Mouse (Mus musculus) lung, embryonic 14.5 days (tissue): ENCODE data around the gene Wwox. TPM values are rescaled to one million over a fixed set of nuclear protein-coding genes. Genes with fewer than 3 reads are reported as not detected.

Experiments
- ATAC-seq: fragments of 200-750 bp; cut with Nextera tagmentation; 2 replicates; pipeline ENCODE4 v1.8.0; 2017; ENCODE audit warnings: mild to moderate bottlenecking, moderate TSS enrichment, moderate library complexity; ENCODE audit not compliant: insufficient read depth
- DNase-seq: peaks from one replicate; pipeline ENCODE4 v3.0.0-alpha.2; 2015
- H3K27ac ChIP-seq: fragments of 300-500 bp; sonication (generic); 2 replicates; pipeline ENCODE4 v1.5.1; 2014; ENCODE audit warnings: low read depth, mild to moderate bottlenecking, moderate library complexity
- H3K27me3 ChIP-seq: fragments of 300-500 bp; sonication (generic); 2 replicates; pipeline ENCODE4 v1.6.1; 2014; ENCODE audit warnings: low read length, control low read depth; ENCODE audit not compliant: insufficient read depth
- H3K36me3 ChIP-seq: fragments of 300-500 bp; sonication (generic); 2 replicates; pipeline ENCODE4 v1.6.1; 2014; ENCODE audit warnings: control low read depth; ENCODE audit not compliant: insufficient read depth
- H3K4me1 ChIP-seq: fragments of 300-500 bp; sonication (generic); 2 replicates; pipeline ENCODE4 v1.6.1; 2014; ENCODE audit warnings: antibody characterized with exemption, control low read depth; ENCODE audit not compliant: insufficient read depth
- H3K4me2 ChIP-seq: fragments of 300-500 bp; sonication (generic); 2 replicates; pipeline ENCODE4 v1.6.1; 2014; ENCODE audit warnings: mild to moderate bottlenecking
- H3K4me3 ChIP-seq: fragments of 300-500 bp; sonication (generic); 2 replicates; pipeline ENCODE4 v1.5.1; 2014; ENCODE audit warnings: low read depth, low read length
- H3K9ac ChIP-seq: fragments of 300-500 bp; sonication (generic); 2 replicates; pipeline ENCODE4 v1.6.1; 2014
- H3K9me3 ChIP-seq: fragments of 300-500 bp; sonication (generic); 2 replicates; pipeline ENCODE4 v1.6.1; 2016; ENCODE audit warnings: low read depth, low read length, control low read depth
- CTCF ChIP-seq: IDR thresholded peaks from 2 replicates; pipeline ENCODE4 v1.5.1; 2016; ENCODE audit warnings: antibody characterized with exemption, low read depth
- WGBS: fragments of 180-500 bp; shearing (Covaris S2); extraction: QIAGEN DNeasy Blood & Tissue Kit; methylation state at CpG from one replicate; pipeline ENCODE4 v1.1.7; 2014; 5-methylcytosine and 5-hydroxymethylcytosine counted together
- polyA plus RNA-seq: library from polyadenylated mRNA; unstranded; fragments of >200 nt; fragmentation: Nextera tagmentation; extraction: Ambion mirVana; gene quantifications from 2 replicates; pipeline ENCODE4 v1.2.1, GENCODE M21; 2014

Wwox gene
- polyA plus RNA-seq, 1 experiment from 2014 or later: 16.1 TPM

DNA sequence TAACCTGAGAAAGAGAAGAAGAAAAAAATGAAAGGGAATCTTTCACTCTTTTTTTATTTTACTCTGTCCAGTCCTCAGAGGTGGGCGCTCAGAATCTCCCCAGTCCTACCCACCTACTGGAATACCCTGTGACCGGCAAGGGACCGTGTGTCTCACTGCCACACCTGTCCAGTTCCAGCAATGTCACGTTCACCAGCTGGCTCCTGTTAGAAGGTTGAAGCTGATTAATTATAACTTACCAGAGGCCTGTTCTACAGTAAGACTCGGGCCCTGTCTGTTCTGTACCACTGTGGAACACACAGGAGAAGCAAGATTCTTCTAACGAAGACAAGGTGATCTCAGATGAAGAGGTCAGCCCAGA is 334.9 kb downstream of the Wwox start:
- Histone ChIP-seq H3K4me1 (peaks cover 18% of the 10 kb centered on the region), H3K9me3 (no peaks in the 10 kb centered on the region), H3K27me3 (no peaks in the 10 kb centered on the region), H3K4me3 (no peak overlapping the region), H3K36me3 (no peaks in the 10 kb centered on the region), H3K27ac (peak overlapping the region; percentile 84; the same call in 1 of the 2 replicates), H3K9ac (no peak overlapping the region), H3K4me2 (0 out of 2 replicates have a peak overlapping the region, but pooled peaks have one; percentile 10)
- DNase-seq: no peak
- peak; percentile 16; the same call in 1 of the 2 replicates for ATAC-seq
- 63% methylated on average over 6 of the region's 6 CpGs for WGBS
- no peak for TF ChIP-seq CTCF

DNA sequence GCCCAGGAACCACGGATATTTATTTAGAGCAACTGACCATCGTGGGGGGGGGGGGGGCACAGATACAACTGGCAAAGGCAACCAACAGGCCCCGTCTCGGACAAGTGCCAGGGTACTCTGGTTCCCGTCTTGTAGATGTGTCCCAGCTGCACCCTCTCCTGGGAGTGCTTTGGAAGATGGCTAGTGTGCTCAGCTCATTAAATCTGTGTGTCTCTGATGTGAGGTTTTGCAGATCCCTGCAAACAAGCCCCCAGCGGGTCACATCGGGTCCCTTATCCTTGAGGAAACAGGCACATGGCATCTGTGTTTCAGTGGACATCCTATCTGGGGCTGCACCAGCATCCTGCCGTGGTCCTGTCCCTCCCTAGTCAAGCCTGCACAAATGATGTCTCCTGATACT is 336.1 kb downstream of the Wwox start:
- Histone ChIP-seq H3K27ac (no peak overlapping the region), H3K9me3 (no peaks in the 10 kb centered on the region), H3K4me1 (peaks cover 18% of the 10 kb centered on the region), H3K36me3 (no peaks in the 10 kb centered on the region), H3K4me2 (no peak overlapping the region), H3K4me3 (no peak overlapping the region), H3K9ac (no peak overlapping the region), H3K27me3 (no peaks in the 10 kb centered on the region)
- no peak for TF ChIP-seq CTCF
- no peak for DNase-seq
- whole genome bisulfite sequencing: 71% methylated on average over 8 of the region's 8 CpGs
- ATAC-seq: no peak

DNA sequence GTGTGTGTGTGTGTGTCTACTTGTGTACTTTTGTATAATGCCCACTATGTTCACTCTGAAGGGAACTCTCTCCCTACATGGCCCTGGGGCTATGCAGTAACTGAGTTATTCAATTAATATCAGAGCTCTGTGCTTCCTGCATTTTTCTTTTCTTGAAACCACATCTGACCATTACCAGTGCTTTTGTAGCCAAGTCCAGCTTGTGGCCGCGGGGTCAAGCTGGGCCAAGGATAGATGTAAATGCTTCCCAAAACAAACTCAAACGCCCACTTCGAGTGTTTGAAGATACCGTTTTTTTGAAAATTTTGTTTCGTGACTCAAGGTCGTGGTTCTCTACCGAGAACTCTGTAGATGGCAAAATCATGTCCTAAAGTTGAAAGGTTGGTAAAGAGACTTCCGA is 337.2 kb downstream of the Wwox start:
- ATAC-seq: no peak
- Histone ChIP-seq H3K4me2 (no peak overlapping the region), H3K36me3 (no peaks in the 10 kb centered on the region)

DNA sequence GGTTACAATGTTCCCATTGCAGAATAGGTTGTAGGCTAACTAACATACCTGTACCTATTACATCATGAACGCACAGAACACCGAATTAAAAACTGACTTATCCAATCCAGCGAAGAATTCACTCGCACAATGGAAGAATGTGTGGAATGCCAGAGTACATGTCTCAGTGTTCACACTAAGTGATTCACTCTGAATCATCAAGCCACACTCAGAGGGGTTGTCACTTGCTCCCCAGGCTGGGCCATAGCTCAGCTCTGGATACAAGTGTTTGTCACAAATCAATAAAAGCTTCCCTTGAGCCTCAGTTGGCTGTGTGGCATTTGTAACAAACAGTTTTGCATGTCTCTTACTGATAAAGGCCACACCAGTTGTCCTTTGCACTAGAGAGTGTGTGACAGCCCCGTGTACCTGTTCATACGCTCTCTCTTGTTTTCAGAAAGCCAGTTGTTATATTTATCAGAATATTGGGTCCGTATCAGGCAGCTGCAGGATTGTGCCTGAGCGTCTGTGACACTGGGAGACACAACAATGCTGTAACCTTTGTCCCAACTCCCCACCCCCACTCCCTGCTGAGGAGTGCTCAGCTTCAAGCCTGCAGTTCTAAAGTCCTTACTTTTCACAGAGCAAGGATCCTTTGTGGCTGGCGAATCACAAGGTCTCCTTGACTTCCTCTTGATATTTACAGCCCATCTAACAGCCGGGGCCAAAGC is 338.0 kb downstream of the Wwox start:
- Histone ChIP-seq H3K4me1 (peaks cover 16% of the 10 kb centered on the region), H3K9ac (no peak overlapping the region), H3K9me3 (no peaks in the 10 kb centered on the region), H3K36me3 (no peaks in the 10 kb centered on the region), H3K27ac (no peak overlapping the region), H3K27me3 (no peaks in the 10 kb centered on the region), H3K4me3 (no peak overlapping the region), H3K4me2 (no peak overlapping the region)
- TF ChIP-seq CTCF: no peak
- ATAC-seq: no peak
- peak; percentile 38 for DNase-seq
- 50% methylated on average over 10 of the region's 10 CpGs for WGBS

More for the DNA sequence above, 337.2 kb downstream of the Wwox start:
- no peak for TF ChIP-seq CTCF
- no peaks in the 10 kb centered on the region for H3K9me3 ChIP-seq
- no peak overlapping the region for H3K27ac ChIP-seq
- no peak overlapping the region for H3K4me3 ChIP-seq
- H3K27me3 ChIP-seq: no peaks in the 10 kb centered on the region
- no peak overlapping the region for H3K9ac ChIP-seq
- WGBS: 81% methylated on average over 9 of the region's 9 CpGs
- DNase-seq: no peak
- peaks cover 18% of the 10 kb centered on the region for H3K4me1 ChIP-seq

DNA sequence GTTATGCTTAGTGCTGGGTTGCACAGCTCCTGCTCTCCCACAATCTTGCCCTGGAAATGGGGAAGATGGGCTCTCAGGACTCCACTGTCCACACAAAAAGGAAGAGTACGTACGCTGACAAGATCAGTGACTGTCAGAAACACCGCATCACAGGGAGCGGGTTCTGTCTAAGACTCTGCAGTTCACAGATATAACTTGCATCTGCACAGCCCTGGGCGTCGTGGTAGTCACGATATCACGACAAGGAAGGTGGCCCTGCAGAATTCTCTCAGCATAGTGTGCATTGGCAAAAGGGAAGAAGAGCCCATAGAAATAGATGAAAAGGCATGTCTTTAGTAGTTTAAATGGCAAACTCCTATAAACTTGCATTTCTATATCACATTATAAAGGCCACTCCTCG is 339.5 kb downstream of the Wwox start:
- H3K4me1 ChIP-seq: peaks cover 7% of the 10 kb centered on the region; the same call in 1 of the 2 replicates
- no peak overlapping the region for H3K4me3 ChIP-seq
- H3K27me3 ChIP-seq: no peaks in the 10 kb centered on the region
- no peak overlapping the region for H3K9ac ChIP-seq
- no peaks in the 10 kb centered on the region for H3K9me3 ChIP-seq
- no peak for ATAC-seq
- 79% methylated on average over 9 of the region's 9 CpGs for WGBS
- no peak for TF ChIP-seq CTCF
- no peak overlapping the region for H3K27ac ChIP-seq
- H3K4me2 ChIP-seq: no peak overlapping the region
- DNase-seq: no peak
- H3K36me3 ChIP-seq: no peaks in the 10 kb centered on the region

DNA sequence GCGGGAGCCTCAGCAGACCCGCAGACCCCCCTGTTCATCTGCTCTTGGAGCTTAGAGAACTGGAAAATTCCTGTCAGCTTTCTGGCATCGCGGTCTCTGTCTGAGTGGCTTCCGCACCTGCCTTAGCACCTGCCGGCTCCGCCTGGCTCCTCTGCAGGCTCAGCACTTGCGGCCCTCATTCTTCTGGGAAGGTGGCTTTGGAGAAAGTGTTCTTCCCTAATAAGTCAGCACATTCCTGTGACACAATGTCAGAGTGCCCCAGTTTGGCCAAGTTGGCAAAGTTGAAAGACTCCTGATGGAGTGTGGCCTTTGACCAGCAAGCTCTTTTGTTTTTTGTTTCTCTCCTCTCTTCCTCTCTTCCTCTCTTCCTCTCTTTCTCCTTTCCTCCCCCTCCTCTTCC is 343.9 kb downstream of the Wwox start:
- no peak overlapping the region for H3K4me3 ChIP-seq
- H3K36me3 ChIP-seq: no peaks in the 10 kb centered on the region
- no peaks in the 10 kb centered on the region for H3K9me3 ChIP-seq
- H3K27ac ChIP-seq: no peak overlapping the region
- 65% methylated on average over 8 of the region's 8 CpGs for WGBS
- no peak for ATAC-seq
- H3K4me1 ChIP-seq: 0 out of 2 replicates have a peak, but pooled peaks cover 3% of the 10 kb centered on the region
- no peak for TF ChIP-seq CTCF
- no peaks in the 10 kb centered on the region for H3K27me3 ChIP-seq
- no peak overlapping the region for H3K9ac ChIP-seq
- no peak overlapping the region for H3K4me2 ChIP-seq
- DNase-seq: no peak

DNA sequence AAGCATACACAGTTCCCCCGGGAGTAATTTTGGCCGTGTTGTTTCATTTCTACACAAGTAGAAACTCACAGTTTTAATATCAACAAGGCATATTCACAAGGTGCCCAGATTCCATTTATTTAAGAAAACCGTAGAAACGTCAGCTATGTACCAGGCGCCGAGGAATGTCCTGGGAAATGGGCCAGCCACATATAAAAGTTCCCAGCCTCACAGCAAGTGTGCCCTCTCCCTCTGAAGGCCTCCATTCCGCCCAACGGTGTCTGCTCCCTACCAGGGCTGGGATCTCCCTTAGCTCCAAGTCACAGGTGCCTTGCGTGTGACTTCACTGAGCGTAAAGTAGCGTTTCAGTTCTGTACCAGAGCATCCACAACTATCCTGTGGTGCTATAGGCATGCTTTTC is 346.4 kb downstream of the Wwox start:
- no peak for DNase-seq
- H3K4me2 ChIP-seq: no peak overlapping the region
- no peak for TF ChIP-seq CTCF
- no peaks in the 10 kb centered on the region for H3K36me3 ChIP-seq
- no peaks in the 10 kb centered on the region for H3K9me3 ChIP-seq
- no peak overlapping the region for H3K9ac ChIP-seq
- no peak overlapping the region for H3K4me3 ChIP-seq
- no peak overlapping the region for H3K27ac ChIP-seq
- ATAC-seq: no peak
- WGBS: 73% methylated on average over 11 of the region's 11 CpGs
- H3K27me3 ChIP-seq: no peaks in the 10 kb centered on the region
- 0 out of 2 replicates have a peak, but pooled peaks cover 3% of the 10 kb centered on the region for H3K4me1 ChIP-seq
